Mouse (Mus musculus) cortical plate, adult 2 months (tissue): ENCODE data around the gene Mrpl51. TPM values are rescaled to one million over a fixed set of nuclear protein-coding genes. Genes with fewer than 3 reads are reported as not detected.

ENCODE experiments used
- H3K27ac ChIP-seq: fragments of 200-500 bp; 2 replicates; pipeline ENCODE4 v1.5.1; 2012; ENCODE audit warnings: low read length, control low read depth, inconsistent platforms; ENCODE audit not compliant: insufficient read depth
- H3K4me1 ChIP-seq: fragments of 200-500 bp; 2 replicates; pipeline ENCODE4 v1.6.1; 2011; ENCODE audit warnings: low read length; ENCODE audit not compliant: control insufficient read depth, insufficient read depth
- H3K4me3 ChIP-seq: fragments of 200-500 bp; 2 replicates; pipeline ENCODE4 v1.5.1; 2011; ENCODE audit warnings: mild to moderate bottlenecking, low read length, control low read depth; ENCODE audit not compliant: insufficient read depth
- CTCF ChIP-seq: fragments of 200-500 bp; IDR thresholded peaks from 2 replicates; pipeline ENCODE4 v1.5.1; 2011; ENCODE audit warnings: mild to moderate bottlenecking, control low read depth, low read length; ENCODE audit not compliant: insufficient read depth; ENCODE audit errors: extremely low read depth
- POLR2A ChIP-seq: fragments of 200-500 bp; IDR thresholded peaks from 2 replicates; pipeline ENCODE4 v1.6.1; 2011; ENCODE audit warnings: mild to moderate bottlenecking, low read length, control low read depth; ENCODE audit not compliant: insufficient read depth; ENCODE audit errors: extremely low read depth
- polyA plus RNA-seq: library from polyadenylated mRNA; depleted of rRNA; stranded (reverse); fragments of >200 nt; gene quantifications from 2 replicates; pipeline ENCODE4 v1.2.3, GENCODE M21; 2012; rRNA removed

The Mrpl51 gene
- 51.2 and 52.9 TPM in 2 replicates for polyA plus RNA-seq

DNA sequence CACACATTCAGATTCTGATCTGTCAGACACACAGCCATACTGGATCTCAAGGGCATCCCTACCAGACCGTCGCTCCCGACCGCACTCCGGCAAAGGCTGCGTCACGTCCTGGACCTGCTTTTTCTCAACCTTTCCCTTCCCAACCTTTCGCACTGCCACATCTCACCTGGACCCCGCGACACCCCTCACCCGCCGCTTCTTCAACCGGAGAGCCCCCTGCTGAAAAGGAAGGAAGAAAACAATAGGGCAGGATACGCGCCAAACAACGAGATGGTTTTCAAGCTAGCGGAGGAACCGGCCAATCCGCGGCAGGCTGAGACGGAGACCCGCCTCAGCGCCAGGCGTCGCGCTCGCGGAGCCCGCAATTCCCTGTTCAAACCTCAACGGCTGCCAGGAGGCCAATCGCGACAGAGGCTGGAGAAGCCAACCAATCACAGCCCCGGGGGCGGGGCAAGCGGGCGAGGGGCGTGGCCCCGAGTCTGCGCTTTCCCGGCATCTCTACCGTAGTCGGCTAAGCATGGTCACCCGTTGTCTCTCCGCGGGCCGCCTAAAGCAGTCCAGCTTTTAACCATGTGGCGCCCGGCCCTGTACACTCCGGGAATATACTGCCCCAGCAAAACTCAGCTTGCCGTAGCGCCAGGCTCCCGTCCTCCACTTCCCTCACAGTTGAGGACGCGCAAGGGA, at the start of gene Mrpl51, which contains the start of gene Ncapd2:
Gene Mrpl51, plus strand, starts transcription at position 470 of the 684 bp plus-strand sequence.
Gene Ncapd2, minus strand, starts transcription at position 370 of the 684 bp plus-strand sequence.
- peak within 1 kb of the TSS; percentile 96 for H3K27ac ChIP-seq

DNA sequence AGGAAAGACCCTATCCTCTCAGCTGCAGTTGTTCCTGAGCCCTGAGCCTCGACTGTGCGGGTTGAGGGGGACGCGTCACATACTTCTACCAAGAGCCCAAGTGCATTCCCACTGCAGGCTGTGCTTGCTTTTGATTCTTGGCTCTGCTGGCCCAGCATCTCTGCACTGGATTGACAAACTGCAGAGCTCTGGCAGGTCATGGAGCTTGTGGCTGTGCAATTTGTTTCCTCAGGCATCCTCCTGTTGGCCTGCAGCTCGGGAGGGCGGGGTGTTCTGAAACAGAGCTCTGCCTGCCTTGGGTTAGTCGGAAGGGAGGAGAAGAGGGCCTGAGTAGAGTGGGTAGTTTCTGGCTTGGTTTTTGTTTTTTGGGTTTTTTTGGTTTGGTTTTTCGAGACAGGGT, 49.2 kb upstream of the Mrpl51 start:
- Histone ChIP-seq H3K27ac (no peak overlapping the region), H3K4me3 (no peak overlapping the region), H3K4me1 (no peaks in the 10 kb centered on the region)
- TF ChIP-seq POLR2A = no peak
- no peak for TF ChIP-seq CTCF

More for the DNA sequence above, at the start of gene Mrpl51, which contains the start of gene Ncapd2:
- H3K4me1 ChIP-seq = peaks cover 4% of the 10 kb centered on the region
- peak within 1 kb of the TSS; percentile 91 for H3K4me3 ChIP-seq
- TF ChIP-seq CTCF (no peak), POLR2A (peak; percentile 44; the same call in 1 of the 2 replicates)

DNA sequence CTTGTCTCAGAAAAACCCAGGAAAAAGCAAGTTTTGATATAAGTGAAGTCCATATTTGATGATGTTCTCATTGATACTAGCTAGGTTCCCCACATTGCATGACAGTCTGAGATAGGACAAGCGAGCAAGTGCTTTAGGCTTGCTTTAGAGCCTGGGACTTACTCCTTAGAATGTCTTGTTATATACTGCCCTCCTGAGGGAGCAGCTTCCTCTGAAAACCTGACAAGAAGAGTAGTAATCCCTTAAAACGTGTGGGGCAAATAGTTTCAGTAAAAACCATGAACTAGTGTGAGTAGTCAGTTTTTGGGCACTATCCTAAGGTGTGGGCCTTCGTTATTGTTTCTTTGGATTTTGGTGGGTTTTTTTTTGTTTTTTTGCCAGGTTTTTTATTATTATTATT, 48.5 kb upstream of the Mrpl51 start:
- TF ChIP-seq CTCF = no peak
- no peak for TF ChIP-seq POLR2A
- Histone ChIP-seq H3K4me1 (no peaks in the 10 kb centered on the region; the same call in 1 of the 2 replicates), H3K27ac (no peak overlapping the region), H3K4me3 (no peak overlapping the region)

DNA sequence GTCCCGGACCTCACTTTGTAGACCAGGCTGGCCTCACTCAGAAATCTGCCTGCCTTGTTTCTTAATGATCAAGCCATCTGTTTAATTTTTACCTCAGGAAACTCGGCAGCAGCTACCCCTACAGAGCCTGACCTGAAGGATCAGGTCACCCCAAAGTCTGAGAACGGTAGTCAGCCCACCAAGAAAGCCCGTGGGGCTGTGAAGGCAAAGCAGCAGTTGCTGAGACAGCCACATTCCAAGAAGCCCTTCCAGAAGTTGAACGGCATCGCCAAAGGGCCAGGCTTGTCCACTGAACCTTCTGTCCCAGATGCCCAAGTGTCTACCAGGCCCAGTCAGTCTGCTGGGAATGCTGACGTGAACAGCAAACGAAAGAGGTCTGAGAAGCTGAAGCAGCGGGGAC, 47.7 kb upstream of the Mrpl51 start:
- TF ChIP-seq CTCF (no peak), POLR2A (no peak)
- no peak overlapping the region for H3K27ac ChIP-seq
- peaks cover 4% of the 10 kb centered on the region; the same call in 1 of the 2 replicates for H3K4me1 ChIP-seq

DNA sequence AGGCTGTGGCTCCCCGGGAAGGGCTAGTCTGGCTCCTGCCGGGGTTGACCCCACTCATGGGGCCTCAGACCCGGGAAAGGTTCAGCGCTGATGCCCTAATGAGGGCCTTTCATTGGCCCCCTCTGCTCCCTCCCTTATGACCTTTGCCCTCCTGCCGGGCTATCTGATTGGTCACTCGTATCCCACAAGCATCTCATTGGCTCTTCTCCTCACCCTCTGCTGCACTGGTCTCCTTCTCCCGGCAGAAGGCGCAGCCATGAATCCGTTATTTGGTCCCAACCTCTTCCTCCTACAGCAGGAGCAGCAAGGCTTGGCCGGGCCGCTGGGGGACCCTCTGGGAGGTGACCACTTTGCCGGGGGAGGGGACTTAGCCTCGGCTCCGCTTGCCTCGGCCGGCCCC, 46.6 kb upstream of the Mrpl51 start, which contains the start of gene Iffo1:
Gene Iffo1, plus strand, starts transcription at position 241 of the 400 bp plus-strand sequence.
- TF ChIP-seq CTCF (peak; percentile 42; the same call in 1 of the 2 replicates), POLR2A (peak; percentile 99)
- Histone ChIP-seq H3K4me3 (peak within 1 kb of the TSS; percentile 80), H3K27ac (peak within 1 kb of the TSS; percentile 61), H3K4me1 (peaks cover 7% of the 10 kb centered on the region)

More for the DNA sequence above, 47.7 kb upstream of the Mrpl51 start:
- no peak overlapping the region for H3K4me3 ChIP-seq

DNA sequence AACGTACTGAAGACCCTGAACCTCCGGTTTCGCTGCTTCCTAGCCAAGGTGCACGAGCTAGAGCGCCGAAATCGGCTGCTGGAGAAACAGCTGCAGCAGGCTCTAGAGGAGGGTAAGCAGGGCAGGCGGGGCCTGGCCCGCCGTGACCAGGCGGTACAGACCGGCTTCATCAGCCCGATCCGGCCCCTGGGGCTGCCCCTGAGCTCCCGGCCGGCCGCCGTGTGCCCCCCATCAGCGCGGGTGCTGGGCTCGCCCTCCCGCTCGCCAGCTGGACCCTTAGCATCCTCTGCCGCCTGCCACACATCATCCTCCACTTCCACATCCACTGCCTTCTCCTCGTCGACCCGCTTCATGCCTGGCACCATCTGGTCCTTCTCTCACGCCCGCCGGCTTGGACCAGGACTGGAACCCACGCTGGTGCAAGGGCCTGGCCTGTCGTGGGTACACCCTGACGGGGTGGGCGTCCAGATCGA, 46.1 kb upstream of the Mrpl51 start:
- TF ChIP-seq POLR2A = no peak
- TF ChIP-seq CTCF = no peak
- Histone ChIP-seq H3K4me1 (peaks cover 7% of the 10 kb centered on the region), H3K4me3 (peak overlapping the region; percentile 80), H3K27ac (peak overlapping the region; percentile 61)

DNA sequence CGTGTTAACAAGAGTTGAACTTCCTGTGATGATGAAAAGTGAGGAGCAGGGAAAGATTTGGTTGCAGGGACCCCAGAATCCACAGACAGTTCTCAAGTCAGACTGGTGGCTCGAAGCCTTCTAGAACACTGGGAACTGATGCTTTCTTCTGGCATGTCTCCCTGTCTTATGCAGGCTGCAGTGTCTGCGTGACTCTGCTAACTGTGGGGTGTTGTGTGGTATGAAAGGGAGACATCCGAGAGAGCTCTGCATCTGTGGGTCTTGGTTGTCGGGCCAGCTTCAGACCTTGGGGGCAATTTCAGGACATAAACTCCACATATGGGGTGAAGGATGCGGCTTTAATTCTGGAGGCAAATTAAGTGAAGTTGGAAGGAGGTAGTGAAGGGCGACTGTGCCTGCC, 45.5 kb upstream of the Mrpl51 start:
- H3K27ac ChIP-seq = peak overlapping the region; percentile 75
- H3K4me3 ChIP-seq = peak overlapping the region; percentile 80
- peaks cover 7% of the 10 kb centered on the region for H3K4me1 ChIP-seq
- TF ChIP-seq CTCF = no peak
- peak; percentile 67; the same call in 1 of the 2 replicates for TF ChIP-seq POLR2A

DNA sequence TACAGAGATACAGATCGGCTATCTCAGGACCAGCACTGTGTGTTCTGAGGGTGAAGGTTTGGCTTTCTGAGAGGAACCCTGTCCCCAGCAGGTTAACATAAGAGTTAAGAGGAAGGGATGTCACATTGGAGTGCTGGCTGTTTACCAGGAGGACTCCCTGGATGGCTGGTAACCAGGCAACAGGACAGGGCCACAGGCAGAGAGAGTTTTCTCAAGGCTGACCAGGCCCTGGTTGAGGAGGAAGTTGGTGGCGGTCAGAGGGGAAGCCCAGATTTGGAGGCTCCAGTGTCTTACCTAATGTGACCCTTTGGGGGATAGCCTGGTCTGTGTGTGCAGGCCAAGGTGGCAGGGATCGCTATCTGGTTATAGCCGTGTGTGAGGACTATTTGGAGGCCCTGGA, 44.8 kb upstream of the Mrpl51 start:
- peaks cover 7% of the 10 kb centered on the region for H3K4me1 ChIP-seq
- H3K4me3 ChIP-seq = peak overlapping the region; percentile 80
- no peak for TF ChIP-seq CTCF
- no peak for TF ChIP-seq POLR2A
- H3K27ac ChIP-seq = peak overlapping the region; percentile 75

DNA sequence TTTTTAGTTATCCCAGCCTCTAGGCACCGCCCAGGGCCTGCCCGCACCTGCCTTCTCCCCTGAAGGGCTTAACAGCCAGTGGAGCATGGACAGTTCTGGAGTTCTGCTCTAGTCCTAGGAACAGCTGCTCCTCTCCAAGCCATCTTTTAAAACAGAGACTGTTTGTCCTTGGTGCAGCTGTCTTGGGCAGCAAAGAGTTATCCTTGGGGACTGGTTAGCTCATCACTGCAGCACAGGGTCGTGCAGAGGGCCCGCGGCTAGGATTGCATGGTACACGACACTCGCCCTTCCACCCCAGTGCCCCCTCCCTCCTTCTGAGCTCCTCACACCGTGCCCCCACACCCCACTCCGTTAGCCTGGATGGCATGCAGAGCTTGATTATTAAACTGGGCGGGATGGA, 44.3 kb upstream of the Mrpl51 start:
- H3K4me3 ChIP-seq = peak overlapping the region; percentile 80
- H3K4me1 ChIP-seq = peaks cover 7% of the 10 kb centered on the region
- peak overlapping the region; percentile 75 for H3K27ac ChIP-seq
- no peak for TF ChIP-seq CTCF
- no peak for TF ChIP-seq POLR2A
